Mouse (Mus musculus): ENCODE data around the gene Plekhh2. TPM values are rescaled to one million over a fixed set of nuclear protein-coding genes. Genes with fewer than 3 reads are reported as not detected.

Gene Plekhh2
- total RNA-seq, 1 experiment from 2014 or later, result 7.4 TPM

DNA sequence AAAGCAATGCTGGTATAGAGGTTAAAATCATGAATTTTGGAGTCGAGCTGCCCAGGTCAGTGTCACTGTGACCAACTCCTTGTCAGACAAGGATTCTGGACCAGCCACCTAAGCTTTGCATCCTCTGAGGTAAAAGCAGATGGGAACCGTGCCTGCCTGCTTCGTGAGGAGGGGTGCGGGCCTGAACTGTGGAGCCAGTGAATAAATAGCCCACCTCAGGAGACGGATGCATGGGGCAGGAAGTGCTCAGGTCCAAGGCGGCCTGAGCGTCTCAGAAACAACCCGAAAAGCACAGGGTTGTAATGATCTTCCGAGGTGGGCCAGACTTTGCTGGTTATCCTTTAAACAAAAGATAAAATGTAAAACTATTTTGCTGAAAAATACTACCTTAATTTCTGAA, 133.4 kb downstream of the Plekhh2 start:
- DNase-seq, result no peak

DNA sequence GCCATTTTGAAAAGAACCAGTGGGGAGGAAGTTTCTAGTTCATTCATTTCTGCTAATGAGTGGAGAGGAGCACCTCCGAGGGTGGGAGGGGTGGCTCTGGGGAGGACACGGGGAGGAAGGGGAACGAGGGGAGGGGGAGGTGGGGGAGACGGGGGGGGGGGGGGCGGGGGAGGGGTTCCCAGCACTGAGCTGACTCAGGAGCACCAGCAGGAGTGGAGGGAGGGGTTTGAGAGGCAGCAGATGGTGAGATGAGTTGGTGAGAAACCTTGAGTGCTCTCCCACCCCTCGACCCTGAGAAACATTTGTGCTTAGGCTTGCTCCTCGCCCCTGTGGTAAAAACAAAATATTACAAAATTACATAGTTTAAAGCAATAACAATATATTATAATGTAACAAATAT, 134.2 kb downstream of the Plekhh2 start:
- no peak for DNase-seq

DNA sequence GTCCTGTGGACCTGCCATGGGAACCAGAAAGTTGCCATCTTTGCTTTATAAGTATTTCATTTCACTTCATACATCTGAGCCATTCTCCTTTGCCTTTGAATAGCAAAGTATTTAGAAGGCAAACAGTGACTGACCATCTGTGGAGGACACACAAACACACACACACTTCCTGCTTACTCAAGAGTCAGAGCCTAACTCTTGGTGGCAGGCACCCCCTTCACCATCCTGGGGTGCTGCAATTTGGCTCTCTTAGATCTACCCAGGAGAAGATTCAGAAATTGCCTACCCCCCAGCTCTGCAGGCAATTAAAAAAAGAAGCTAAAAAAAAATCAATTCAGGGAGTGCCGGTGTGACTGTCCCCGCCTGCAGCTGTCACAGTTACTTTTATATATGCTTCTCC, 134.8 kb downstream of the Plekhh2 start:
- DNase-seq, result no peak

DNA sequence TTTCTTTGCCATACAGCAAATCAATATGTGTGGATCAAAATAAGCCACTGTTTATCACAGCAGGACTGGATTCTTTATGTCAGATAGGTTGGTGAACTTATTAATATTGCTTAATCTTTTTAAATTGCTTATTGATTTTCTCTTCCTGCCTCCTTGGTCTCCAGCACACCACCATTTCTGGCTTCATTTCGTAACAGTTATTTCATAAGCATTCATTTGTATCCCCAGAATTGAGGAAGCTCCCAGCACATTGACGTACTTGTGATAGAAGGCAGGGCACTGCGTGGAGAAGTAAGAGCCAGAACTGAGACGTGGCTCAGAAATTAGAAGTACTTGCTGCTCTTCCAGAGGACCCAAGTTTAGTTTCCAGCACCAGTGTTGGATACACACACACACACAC, 135.9 kb downstream of the Plekhh2 start:
- no peak for DNase-seq

DNA sequence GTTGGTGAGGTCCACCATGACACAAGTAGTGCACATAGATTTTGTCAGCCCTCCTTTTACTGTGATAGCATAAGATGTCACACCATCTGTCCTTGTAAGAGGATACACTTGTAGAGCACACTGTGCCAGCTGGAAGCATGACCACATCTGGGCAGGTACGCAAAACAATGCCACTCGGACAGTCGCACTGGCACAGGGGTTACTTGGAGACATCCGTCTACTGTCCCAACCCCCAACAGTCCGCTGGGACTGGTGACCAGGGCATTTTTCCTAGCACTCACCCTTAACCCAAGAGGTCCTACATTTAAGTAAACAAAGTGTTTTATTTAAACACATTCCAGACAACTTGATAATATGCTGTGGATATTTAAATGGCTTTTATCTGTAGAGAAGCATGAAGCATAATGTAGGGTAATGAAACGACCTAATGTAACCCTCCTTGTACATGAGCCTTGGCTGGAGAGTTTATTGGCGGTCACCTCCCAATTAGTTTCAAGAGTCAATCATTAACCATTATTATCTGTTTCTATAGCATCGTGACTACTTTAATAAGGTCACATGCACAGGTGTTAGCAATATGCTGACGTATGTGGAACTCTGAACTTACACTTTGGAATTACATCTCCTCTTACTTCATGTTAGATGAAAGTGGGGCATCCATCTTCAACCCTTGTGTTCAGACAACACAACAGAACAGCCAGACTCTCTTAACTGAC, 138.8 kb downstream of the Plekhh2 start:
- no peak for DNase-seq

DNA sequence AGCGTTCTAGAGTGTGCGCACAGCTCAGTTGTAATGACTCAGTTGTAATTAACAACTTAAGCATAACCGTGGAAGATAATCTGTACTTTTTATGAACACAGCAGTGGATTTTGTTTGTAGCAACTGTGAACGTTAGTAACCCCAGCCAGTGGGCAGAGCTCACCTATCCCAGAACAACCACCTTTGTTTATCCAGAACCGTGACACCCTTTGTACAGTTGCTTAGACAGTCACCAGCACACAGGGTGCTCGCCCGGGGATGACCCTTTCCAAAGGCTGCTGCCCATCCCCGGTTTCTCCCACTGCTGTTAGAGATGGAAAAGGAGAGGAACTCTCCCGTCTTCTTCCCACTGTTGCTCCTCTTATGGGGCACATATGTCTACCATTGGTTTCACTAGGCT, 141.8 kb downstream of the Plekhh2 start:
- DNase-seq, result no peak

DNA sequence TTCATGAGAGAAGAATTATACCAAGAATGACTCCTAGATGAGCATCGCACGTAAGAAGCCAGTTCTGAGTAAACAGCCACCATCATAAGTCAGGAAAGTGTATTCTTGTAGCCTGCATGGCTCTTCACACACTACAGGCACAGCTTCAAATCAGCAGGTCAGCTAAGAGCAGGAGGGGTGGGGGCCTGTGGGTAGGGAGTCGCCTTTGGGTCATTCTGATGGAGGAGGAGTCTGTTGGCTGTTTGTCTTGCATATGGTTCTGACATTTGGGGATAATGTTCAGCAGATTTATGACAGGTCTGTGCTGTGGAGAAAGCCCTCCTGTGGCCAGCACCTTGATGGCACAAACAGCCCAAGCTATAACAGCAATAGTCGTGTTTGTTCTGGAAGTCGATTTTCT, 144.5 kb downstream of the Plekhh2 start:
- DNase-seq, result no peak

DNA sequence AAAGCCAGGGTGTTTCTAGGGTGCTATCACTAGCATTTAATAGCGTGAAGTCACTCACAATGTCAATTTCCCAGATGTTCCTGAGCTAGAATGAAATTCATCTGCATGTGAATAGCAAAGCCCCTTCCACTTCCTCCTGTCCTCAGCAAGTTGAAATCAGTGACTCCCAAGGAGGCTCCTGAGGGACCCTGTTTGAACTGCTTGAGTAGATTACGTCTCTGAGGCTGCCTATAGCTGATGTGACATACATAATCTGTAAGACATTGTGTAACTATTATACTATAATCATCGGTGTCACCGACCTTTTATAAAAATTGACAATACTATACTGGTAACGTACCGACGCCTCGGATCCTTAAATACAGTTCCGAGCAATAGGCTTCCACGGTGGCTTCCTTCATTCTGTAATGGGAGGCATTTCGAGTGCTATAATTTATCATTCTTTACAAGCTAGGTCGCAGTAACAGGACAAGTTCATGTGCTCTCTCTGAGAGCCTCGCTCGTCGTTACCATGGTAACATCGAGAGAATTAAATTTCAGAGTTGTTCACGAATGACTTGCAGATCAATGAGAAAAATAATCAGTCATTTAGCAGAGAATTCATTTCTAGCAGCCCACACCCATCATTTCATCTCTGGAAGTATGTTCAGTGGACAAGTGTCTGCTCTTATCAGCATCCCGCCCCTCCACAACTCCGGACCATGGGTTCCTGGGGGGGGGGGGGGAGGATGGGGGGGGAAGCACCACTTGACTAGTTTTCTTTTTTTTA, 145.1 kb downstream of the Plekhh2 start:
- DNase-seq, result no peak

DNA sequence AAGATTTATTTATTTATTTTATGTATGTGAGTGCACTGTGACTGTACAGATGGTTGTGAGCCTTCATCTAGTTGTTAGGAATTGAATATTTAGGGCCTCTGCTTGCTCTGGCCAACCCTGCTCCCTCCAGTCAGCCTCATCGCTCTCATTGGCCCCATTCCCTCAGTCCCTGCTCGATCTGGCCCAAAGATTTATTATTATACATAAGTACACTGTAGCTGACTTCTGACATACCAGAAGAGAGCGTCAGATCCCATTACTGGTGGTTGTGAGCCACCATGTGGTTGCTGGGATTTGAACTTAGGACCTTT, 145.7 kb downstream of the Plekhh2 start:
- DNase-seq, result no peak

DNA sequence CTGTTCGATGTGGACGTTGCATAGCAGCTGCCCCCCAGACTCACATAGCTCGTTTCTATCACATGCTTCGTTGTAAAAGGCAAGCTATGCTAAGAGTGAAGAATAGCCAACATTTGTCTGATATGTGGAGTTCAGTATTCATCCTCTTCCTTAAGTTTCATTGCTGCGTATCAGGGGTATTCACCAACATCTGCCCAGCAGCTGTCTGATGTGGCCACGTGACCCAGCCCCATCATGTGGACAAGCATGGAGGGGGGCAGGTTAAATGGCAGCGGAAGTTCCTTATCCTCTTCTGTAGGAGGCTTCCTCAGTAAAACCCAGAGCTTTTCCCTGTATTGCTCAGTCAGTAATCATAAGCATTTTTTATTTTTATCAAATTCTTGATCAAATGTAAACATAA, 146.1 kb downstream of the Plekhh2 start:
- DNase-seq, result no peak

DNA sequence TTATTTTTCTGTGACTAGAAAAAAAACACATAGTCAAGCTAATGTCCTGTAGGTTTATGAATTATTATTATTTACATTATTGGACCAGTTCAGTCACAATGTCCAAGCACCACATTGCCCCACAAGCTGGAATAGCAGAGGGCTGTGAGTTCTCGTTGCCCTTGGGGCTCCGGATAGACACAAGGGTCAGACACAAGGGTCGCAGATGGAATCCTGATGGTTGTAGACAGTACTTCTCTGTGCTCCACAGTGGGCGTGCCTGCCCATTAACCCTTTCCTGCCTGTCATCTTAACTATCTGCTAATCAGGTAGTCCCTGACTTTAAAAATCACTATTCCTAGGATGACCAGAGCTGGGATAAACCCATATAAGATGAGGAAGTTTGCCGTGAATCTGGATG, 146.5 kb downstream of the Plekhh2 start:
- no peak for DNase-seq

DNA sequence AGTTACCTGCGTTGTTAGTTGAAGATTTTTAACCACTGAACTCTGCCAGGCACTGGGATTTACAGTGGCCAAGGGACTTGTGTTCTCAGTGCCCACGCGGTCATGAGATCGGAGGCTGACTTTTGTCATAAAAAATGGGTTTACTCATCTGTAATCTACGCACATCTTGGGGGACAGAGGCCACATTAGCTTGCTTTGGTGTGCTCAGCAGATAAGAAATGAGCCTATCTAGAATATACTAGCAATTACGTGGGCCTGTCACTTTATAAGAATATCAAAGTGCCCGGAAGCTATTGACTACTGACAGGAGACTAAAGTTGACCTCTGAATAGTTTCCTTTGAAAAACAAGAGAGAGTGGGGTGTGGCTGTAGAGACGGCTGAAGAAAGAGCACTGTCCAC, 147.3 kb downstream of the Plekhh2 start:
- DNase-seq, result no peak

DNA sequence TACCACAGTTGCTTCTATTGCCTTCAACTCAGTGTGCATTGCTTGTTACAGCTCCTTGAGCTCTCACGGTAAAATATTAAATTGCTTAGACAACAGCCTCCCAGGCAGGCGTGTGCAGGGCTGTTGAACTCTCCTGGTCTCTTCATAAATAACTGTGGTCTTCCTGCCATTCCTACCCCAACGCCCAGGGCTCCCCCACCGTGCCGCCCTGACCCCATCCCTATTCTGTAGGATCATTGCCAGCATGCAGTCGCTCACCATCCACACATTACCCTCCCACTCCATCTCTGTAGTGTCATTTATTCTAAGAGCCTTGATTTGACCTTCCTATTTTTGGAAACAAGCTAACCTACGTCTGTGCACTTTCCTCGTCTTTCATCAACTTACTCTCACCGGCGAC, 153.4 kb downstream of the Plekhh2 start:
- no peak for DNase-seq

DNA sequence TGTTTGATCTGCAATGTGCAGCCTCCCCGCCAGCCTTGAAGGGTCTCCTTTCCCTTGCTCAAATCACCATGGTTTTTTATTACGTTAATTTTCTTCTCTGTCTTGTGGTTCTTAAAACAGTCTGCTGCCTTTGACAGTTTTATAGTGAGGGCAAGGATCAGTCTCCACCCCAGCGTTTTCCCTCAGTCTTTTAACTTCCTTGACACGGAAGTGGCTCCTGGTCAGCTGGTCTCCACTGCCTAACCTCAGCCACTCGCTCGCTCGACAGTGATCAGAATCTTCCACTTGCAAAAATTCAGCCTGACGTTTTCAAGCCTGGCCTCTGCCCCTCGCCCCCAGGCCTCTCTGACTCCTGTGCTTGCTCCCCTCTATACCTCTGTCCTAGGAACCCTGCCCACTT, 154.0 kb downstream of the Plekhh2 start:
- no peak for DNase-seq

DNA sequence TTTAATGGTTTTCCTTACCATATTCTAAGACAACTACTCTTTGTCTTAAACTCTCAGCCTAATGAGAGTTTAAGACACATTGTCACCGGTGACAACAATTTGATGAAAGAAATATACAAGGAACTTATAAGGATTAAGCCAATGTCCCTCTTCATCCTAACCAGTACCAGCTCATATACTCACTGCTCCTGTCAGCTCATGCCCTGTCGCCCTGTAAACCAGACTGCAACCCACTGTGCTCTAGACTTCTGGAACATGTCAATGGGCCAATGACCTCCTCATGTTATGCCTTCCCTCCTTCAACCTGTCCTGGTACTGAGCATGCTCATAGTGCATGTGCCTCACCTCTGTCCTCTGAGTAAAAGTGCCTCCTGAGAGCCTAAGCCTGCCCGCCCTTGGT, 156.2 kb downstream of the Plekhh2 start:
- DNase-seq, result no peak

Other genes starting within 250 kb of the Plekhh2 start
- gene Thada, start 45.7 kb upstream of the Plekhh2 start, total RNA-seq (2021), result 22.1 and 24.1 TPM in 2 replicates
- gene Dync2li1, start 114.6 kb downstream of the Plekhh2 start, total RNA-seq (2021), result 22.4 and 22.6 TPM in 2 replicates
- gene Abcg8, start 164.4 kb downstream of the Plekhh2 start, total RNA-seq (2021), result 0.09 and 0.81 TPM in 2 replicates
- gene Abcg5, start 171.1 kb downstream of the Plekhh2 start, total RNA-seq (2021), result 0.12 and 1.3 TPM in 2 replicates

All from adrenal gland, postnatal 25 days (tissue).